Mouse (Mus musculus) ovary, adult 18-20 months (tissue): ENCODE results near the gene Hprt.
A peak's percentile ranks its signal among the peaks of the same experiment; 100 is the strongest.

ENCODE experiments used
- DNase-seq: peaks from one replicate; pipeline ENCODE4 v3.0.0; 2022; ENCODE audit warnings: low spot score, mixed read lengths

Gene Hprt

GRCm38 (mm10) chrX:53041006-53041405 is 53.1 kb downstream of the Hprt start:
- DNase-seq, result no peak

- no peak for DNase-seq
Measured at GRCm38 (mm10) chrX:53045187-53045903, 57.4 kb downstream of the Hprt start.

- DNase-seq, result no peak
Measured at GRCm38 (mm10) chrX:53046033-53046432, 58.1 kb downstream of the Hprt start.

DNA sequence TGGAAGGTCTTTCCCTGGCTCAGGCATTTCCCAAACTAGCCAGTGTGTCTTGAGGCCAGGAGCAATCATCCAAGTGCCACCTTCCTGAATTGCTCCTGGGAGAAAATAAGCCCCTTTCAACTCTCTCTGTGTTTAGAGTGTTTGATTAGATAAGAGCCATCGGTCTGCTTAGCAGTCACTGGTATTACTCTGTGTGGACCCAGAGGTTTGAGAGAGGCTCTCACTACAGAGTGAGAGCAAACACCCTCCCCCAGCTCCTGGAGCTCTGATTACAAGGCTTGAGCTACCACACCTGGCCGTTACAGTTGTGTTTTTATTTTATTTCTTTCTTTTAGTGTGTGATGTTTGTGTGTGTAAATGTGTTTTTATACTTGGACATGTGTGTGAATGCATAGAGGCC is 59.0 kb downstream of the Hprt start:
- no peak for DNase-seq

DNA sequence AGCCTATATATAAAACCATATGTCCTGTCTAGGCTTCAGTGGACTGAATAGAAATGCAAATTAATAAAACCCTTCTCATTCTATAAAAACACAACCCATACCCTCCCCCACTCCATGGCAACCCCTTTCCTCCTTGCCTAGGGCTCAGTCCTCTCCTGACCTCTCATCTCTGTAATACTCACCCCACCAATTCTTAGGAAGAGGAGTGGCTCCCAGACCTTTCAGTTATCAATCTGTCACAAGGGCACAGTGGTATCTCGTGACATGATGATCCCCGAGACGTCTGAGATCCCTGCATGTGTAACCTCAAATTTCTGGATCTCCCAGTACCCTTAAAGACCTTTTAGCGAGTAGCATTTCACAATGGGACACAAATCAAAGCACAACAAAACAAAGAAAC is 61.3 kb downstream of the Hprt start:
- no peak for DNase-seq

DNA sequence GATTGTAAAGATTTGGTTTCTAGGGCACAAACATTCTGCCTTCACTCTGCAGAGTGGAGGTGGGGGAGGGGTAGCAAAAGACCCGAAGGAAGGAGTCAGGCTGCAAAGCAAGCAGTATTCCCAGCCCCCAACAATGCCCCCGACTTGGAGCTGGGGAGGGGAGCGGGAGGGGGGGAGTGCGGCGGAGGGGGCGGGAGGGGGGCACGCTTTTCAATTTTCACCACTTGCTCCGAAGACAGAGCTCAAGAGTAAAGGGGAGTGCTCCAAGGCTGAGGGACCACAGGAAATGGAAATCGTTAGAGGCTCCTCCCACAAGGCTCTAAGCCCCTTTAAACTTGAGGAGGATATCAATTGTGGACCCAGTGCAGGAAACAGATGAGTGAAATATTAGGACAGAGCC is 62.4 kb downstream of the Hprt start:
- DNase-seq, result no peak

DNA sequence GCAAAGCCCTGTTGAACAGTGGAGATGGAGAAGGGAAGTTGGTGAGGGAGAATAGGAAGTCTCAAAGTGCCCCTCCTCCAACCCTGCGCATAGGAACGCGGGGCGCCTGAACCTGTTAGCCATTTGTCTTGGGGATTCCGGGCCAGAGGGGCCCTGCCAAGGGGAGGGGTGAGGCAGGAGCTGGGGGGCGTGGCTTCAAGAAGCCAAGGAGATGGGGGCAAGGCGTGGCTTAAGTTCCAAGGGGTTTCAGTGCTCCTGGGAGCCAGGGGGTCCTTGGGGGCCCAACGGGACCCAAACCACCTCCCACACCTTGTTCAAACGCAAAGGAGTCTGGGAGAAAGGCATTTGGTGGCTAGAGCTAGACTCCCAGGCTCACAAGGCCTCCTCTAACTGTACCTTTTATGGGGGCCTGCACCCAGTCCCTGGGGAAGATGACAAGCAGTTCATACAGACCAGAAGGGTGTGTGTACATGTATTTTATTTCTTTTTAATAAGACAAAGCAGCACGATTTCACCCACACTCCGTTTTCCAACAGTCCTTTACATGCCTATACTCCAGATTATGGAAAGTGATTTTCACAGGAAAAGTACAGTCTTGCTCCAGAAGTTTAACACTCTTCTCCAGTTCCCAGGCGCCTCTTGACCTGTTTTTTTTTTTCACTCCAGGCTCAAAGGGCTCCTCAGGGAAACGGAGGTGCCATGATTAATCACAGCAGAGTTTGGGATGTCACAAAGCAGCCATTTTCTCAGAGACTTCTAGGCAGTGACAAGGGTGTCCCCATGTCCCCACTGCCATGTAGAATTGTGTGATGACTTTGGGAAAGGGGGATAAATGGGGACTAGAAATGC is 64.9 kb downstream of the Hprt start:
- peak; percentile 73 for DNase-seq

- no peak for DNase-seq
Measured at GRCm38 (mm10) chrX:53053885-53054284, 65.9 kb downstream of the Hprt start.

- no peak for DNase-seq
Measured at GRCm38 (mm10) chrX:53055771-53056170, 67.8 kb downstream of the Hprt start.

- DNase-seq, result no peak
Measured at GRCm38 (mm10) chrX:53056627-53057026, 68.7 kb downstream of the Hprt start.

DNA sequence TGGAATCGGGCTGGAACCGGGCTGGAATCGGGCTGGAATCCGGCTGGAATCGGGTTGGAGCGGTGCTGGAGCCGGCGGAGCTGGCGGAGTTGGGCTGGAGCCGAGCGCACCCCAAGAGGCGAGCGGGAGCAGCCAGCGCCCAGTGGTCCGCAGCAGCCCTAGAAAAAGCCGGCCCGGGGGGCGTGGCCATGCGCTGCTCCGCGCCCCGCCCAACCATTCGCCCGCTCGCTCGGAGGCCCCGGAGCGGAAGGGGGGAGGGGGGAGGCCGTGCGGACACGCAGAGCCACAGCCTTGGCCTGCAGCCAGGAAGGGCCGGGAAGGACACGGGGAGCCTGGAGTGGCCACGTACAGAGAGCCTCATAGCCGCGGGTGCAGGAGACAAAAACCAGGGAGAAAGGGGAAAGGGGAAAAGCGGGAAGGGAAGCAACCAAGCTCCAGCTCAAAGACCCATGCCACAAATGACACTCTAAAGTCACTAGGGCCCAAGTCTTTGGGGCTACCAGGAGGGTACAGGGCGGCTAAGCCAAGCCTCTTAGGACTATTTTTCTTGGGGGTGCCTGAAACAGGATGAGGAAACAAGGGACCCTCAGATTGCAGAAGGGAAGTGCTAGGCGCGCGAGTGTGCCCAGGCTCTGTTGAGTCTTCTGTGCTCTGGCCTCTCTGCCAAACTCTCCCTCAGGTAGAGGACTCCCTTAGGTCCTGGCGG is 69.3 kb downstream of the Hprt start:
- peak; percentile 92 for DNase-seq

DNA sequence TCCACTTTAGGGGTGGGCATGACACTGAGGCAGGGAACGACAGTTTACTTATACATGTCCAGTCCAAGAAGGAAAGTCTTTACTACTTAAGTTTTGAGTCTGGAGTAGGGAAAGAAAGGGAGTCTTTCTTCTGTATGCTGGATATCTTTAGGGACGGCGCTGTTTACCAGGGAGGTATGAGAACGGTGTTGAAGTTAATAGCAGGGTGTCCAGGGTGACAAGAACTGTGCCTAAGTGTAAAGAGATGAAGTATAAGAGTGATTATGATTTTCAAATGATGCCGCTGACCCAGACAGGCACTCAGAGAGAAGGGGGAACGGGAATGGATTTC is 69.8 kb downstream of the Hprt start:
- DNase-seq, result no peak

DNA sequence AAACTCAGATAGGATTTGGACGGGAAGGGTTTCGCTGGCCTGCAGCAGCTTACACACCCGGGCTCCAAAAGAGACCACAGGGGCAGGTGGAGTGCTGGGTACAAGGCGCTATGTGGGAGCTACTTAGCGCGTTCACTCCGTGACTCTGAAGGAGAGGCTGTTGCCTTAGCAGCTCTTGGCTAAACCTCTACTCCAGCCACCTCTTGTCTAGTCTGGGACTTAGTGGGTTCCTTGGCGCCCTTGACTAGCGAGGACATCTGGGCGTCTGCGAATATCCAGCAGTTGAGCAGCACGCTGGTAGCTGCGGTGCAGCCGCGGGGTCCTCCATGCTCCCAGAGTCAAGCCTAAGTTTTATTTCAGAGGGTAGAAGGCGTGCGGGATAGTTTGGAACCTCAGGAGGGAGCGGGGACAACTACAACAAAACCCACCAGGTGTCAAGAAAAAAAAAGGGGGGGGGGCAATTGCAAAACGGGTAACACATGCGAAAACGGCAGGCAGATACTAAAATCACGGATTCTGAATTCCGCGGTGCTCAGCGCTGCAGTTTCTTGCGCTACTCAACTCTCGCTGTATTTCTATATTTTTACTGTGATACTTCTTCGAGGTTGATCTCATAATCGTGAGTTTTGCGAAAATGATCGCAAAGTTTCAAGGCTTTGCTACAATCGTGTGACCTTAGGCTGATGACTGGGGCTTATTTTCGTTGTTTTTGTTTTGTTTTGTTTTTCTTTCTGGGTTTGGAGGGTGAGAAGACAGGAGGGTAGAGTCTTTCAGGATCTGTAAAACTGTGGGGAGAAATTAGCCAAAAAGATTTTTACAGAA is 70.7 kb downstream of the Hprt start:
- DNase-seq, result no peak

GRCm38 (mm10) chrX:53059426-53060007 is 71.6 kb downstream of the Hprt start:
- DNase-seq, result no peak

- no peak for DNase-seq
Measured at GRCm38 (mm10) chrX:53064406-53064805, 76.5 kb downstream of the Hprt start.
